Mouse (Mus musculus): Measurements from ENCODE around the gene Plekha3.

DNA sequence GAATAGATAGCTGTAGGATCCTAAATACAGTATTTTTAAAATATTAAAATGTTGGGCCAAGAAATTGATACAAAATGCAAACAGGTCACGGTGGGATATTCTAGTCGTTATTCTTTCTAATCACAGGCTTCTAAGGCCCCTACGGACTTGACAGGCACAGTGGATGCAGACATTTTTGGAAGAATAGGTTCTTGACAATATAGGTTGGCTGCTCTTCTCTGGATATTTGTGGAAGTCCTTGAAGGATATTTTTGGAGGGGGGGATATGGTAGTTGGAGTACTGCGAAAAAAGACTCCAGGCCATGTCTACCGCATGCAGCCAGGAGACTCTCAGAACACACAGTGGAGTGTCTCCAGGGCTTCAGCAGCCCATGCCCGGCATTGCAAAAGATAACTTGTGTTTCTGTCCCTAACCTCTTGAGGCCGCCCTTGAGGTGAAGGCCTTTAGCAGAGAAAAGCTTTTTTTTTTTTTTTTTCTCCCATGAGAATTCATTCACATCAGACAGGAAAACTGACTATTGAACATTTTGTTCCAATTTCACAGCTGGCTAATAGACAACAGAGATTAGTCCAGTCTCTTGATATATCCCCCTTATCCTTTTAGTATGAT is 1.5 kb upstream of the Plekha3 start:
- TF ChIP-seq CTCF (conservative IDR thresholded peaks at IDR 0.05 in 1 of 2, IDR thresholded peaks at IDR 0.05 in 1 of 2; ENCODE audit: low read depth in 2 of 2, low read length in 2 of 2) (peak in 1 of 2 experiments; percentile 68; a peak in 2 of 4 replicates), MAFK (IDR thresholded peaks at IDR 0.05; ENCODE audit: insufficient replicate concordance, low read length) (no peak), MEF2A (IDR thresholded peaks at IDR 0.05; ENCODE audit: borderline replicate concordance, low read depth, low read length) (no peak; the same call in 1 of the 2 replicates), KAT2A (IDR thresholded peaks at IDR 0.05; ENCODE audit: insufficient replicate concordance, low read length) (0 out of 2 replicates have a peak, but pooled peaks have one; percentile 28), POLR2A (IDR thresholded peaks at IDR 0.05; ENCODE audit: low read depth, low read length) (no peak), TBP (conservative IDR thresholded peaks at IDR 0.05; ENCODE audit: low read depth, low read length) (no peak), EP300 (IDR thresholded peaks at IDR 0.05; ENCODE audit: low read length) (no peak), UBTF (IDR thresholded peaks at IDR 0.05; ENCODE audit: low read depth, low read length) (no peak)
